Mouse (Mus musculus) liver (tissue): Measurements from ENCODE around the gene Spi1.
"Not testable (repeated sequence)": the region's sequence is repeated elsewhere in the genome, so short reads cannot be mapped to it uniquely, and the experiment has no call there.

Experiments
- DNase-seq: peaks from one replicate; pipeline ENCODE4 v3.0.0-alpha.2; 2020; ENCODE audit warnings: mixed read lengths

The Spi1 gene

GRCm38 (mm10) chr2:91097015-91097414, 14.8 kb downstream of the Spi1 start:
- DNase-seq: no peak

GRCm38 (mm10) chr2:91098156-91098555, 16.0 kb downstream of the Spi1 start:
- DNase-seq: no peak

- DNase-seq: peak; percentile 92
These were observed 19.0 kb downstream of the Spi1 start for GRCm38 (mm10) chr2:91101124-91101740.

- DNase-seq: no peak
These were observed 26.0 kb downstream of the Spi1 start for GRCm38 (mm10) chr2:91108156-91108555.

DNA sequence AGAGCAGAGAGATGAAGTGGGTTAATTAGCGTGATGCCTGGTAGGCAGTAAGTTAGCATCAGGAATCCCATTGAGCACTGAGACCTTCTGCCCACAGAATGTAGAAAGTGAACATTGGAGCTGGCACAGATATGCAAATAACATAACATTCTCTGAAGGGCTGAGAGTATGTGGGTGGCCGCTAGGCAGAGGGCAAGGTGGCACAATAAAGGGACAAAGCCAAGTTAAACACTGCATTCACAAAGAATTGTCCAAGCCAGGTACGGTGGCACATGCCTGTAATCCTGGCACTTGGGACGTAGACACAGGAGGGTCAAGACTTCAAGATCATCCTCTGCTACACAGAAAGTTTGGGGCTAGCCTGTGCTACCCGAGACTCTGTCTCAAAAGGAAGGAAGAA, 27.1 kb downstream of the Spi1 start:
- no peak for DNase-seq

- no peak for DNase-seq
These were observed 27.7 kb downstream of the Spi1 start for GRCm38 (mm10) chr2:91109807-91110385.

DNA sequence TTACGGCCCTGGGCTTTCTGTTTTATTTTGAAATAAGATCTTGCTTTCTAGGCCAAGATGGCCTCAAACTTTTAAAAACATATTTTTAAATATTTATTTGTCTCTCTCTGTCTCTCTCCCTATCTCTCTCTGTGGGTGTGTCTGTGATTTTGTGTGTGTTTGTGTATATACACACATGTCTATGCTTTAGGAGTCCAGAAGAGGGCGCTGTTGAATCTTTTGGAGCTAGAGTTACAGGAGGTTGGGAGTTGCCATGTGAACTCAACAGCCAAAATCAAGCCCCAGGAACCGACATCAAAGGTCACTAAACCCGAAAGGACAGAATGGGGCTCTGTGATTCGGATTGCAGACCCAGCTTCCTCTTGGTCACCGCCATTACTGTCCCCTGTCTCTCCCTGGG, 28.2 kb downstream of the Spi1 start:
- no peak for DNase-seq

- not testable (repeated sequence) for DNase-seq
These were observed 29.6 kb downstream of the Spi1 start for GRCm38 (mm10) chr2:91111832-91112231.

GRCm38 (mm10) chr2:91112491-91112890, 30.3 kb downstream of the Spi1 start:
- DNase-seq: no peak

DNA sequence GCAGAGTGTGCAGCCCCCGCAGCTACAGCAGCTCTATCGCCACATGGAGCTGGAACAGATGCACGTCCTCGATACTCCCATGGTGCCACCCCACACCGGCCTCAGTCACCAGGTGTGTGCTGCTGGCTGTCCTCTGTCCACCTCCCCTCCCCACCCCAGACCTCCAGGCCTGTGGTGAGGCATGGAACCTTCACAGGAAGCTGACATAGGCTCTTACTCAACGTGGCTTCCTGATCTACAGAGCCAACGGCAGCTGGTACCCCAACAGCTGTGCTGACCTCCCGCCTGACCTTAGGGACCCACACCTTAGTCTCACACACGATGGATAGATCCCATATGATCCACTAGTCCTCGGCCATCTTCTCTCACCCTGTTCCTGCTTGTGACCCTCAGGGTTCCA, 31.1 kb downstream of the Spi1 start:
- no peak for DNase-seq

DNA sequence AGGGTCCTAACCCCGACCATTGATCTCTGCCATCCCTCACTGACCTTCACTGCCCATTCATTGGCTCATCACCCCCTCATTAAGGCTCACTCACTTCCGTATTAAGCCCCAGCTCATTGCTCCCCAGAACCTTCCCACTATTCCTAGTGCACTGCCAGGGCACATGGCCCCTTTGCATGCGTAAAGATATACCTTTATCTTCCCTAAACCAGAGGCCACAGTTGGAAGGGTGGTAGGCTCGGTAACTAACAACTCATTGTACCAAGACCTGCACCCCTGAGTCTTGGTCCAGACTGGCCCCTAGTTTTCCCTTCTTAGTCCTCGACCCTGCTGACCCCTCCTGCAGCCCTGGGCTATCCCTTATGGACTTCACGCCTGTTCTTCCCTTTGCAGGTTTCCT, 31.7 kb downstream of the Spi1 start:
- peak; percentile 31 for DNase-seq

- DNase-seq: peak; percentile 91
These were observed 32.8 kb downstream of the Spi1 start for GRCm38 (mm10) chr2:91114781-91115577.

GRCm38 (mm10) chr2:91115578-91115970, 33.4 kb downstream of the Spi1 start:
- no peak for DNase-seq

DNA sequence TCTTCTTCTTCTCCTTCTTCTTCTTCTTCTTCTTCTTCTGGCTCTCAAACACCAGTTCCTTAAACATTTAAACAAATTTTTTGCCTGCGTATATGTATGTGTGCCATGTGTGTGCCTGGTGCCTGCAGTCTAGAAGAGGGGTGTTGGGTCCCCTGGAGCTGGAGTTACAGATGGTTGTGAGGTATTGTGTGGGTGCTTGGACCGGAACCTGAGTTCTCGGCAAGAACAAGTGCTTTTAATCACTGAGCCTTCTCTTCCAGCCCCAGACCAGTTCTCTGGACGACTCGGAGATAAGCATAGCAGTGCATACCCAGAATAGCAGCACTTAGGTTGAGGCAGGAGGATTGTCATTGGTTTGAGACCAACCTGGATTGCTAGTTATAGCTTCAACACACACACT, 34.7 kb downstream of the Spi1 start:
- no peak for DNase-seq

DNA sequence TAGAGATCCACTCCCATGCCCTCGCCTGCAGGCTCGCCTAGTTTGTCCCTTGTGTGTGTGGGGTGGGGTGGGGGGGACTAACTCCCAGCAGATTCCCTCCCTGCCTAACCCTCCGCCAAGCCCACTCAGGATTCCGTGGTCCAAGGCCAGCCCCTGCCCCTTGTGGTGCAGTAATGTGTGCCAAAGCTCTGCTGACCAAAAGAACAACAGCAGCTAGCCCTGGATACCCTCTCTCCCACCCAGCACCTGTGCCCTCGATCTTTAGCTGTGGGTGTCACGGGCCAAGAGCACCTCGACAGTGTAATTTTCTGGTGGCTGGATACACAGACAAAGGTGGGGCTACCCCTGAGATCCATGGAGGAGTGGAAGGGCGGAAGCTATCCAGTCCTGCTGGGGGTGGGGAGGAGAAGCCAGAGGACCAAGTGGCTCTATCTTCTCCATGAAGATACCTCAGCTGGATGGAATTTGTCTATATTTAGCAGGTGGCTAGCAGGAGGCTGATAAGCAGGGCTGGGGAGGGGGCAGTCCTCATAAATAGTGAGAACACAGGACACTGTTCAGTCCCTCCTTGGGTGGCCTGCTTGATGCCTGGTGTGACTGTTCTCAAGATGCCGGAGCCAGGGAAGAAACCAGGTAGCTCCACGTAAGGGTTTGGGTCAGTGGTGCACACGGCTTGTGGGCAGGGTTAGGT, 35.5 kb downstream of the Spi1 start, which contains the start of gene Mybpc3:
Mybpc3 (plus strand) TSS at position 560 of the 691 bp plus-strand sequence.
- DNase-seq: no peak

- DNase-seq: no peak
These were observed 36.5 kb downstream of the Spi1 start for GRCm38 (mm10) chr2:91118647-91119046.

DNA sequence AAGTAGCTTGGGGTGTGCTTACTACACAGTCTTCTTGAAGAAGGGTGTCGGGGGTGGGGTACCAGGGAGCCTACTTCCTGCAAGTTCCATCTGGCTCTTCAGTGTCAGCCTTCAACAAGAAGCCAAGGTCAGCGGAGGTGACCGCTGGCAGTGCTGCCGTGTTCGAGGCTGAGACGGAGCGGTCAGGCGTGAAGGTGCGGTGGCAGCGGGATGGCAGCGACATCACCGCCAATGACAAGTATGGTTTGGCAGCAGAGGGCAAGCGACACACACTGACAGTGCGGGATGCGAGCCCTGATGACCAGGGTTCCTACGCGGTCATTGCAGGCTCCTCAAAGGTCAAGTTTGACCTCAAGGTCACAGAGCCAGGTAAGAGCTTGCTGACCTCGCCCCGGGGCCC, 36.9 kb downstream of the Spi1 start:
- DNase-seq: no peak

DNA sequence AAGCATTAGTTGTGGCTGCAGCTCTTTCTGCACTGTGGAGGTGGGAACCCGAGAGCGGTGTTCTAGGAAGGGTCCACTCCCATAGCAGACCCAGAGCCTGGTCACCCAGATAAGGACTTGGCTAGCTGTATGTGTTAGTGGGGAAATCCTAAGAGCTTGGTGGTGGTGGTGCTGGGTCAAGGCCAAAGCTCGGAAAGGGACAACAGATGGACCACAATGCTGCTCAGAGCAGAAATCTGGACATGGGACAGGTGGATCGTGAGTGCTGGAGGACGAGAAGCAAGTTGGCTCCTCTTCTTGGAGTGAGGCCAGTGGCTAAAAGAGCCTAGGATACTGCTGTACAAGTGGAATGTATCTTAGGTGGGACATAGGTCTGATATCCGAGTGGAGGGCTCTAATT, 37.4 kb downstream of the Spi1 start:
- DNase-seq: no peak

- no peak for DNase-seq
These were observed 38.1 kb downstream of the Spi1 start for GRCm38 (mm10) chr2:91120261-91120671.

- no peak for DNase-seq
These were observed 38.8 kb downstream of the Spi1 start for GRCm38 (mm10) chr2:91121011-91121410.

GRCm38 (mm10) chr2:91121497-91121896, 39.3 kb downstream of the Spi1 start:
- DNase-seq: no peak

GRCm38 (mm10) chr2:91123521-91123920, 41.3 kb downstream of the Spi1 start:
- DNase-seq: no peak

GRCm38 (mm10) chr2:91125101-91125500, 42.9 kb downstream of the Spi1 start:
- DNase-seq: no peak
